Mouse (Mus musculus): ENCODE data around the gene Dap.

- TF ChIP-seq POLR2A (IDR thresholded peaks at IDR 0.05; ENCODE audit: low read depth, low read length) (no peak), CTCF (IDR thresholded peaks at IDR 0.05; ENCODE audit: extremely low read depth, insufficient read depth, insufficient read length, insufficient replicate concordance) (no peak)
These were observed 34.0 kb downstream of the Dap start for GRCm38 (mm10) chr15:31258029-31258692.

All from spleen, adult 2 months (tissue).